Mouse (Mus musculus): ENCODE data around the gene Tbc1d8.

- TF ChIP-seq POLR2A (IDR thresholded peaks at IDR 0.05; ENCODE audit: insufficient read depth, low read depth, low read length) (no peak), CTCF (IDR thresholded peaks at IDR 0.05) (no peak), EP300 (IDR thresholded peaks at IDR 0.05; ENCODE audit: insufficient read depth, low read depth, low read length) (no peak)
These were observed 29.2 kb downstream of the Tbc1d8 start for GRCm38 (mm10) chr1:39449251-39449790.

Measured in heart, adult 2 months (tissue).